Mouse (Mus musculus) spleen, adult 2 months (tissue): ENCODE data around the gene Bcas2. TPM values are rescaled to one million over a fixed set of nuclear protein-coding genes. Genes with fewer than 3 reads are reported as not detected.
"Not testable (repeated sequence)": the region's sequence is repeated elsewhere in the genome, so short reads cannot be mapped to it uniquely, and the experiment has no call there.

Source experiments
- DNase-seq, 2 experiments: peaks; one replicate each; pipeline versions ENCODE4 v3.0.0 to v3.0.0-alpha.2; 2012 to 2021; ENCODE audit warnings: low spot score in 2 of 2, low read depth in 1 of 2
- H3K27ac ChIP-seq: fragments of 200-500 bp; 2 replicates; pipeline ENCODE4 v1.5.1; 2012; ENCODE audit warnings: low read length, inconsistent platforms; ENCODE audit not compliant: insufficient read depth
- H3K27me3 ChIP-seq: fragments of 200-500 bp; 2 replicates; pipeline ENCODE4 v1.6.1; 2012; ENCODE audit warnings: mild to moderate bottlenecking, moderate library complexity, low read length, inconsistent platforms; ENCODE audit not compliant: control insufficient read depth, insufficient read depth
- H3K36me3 ChIP-seq: fragments of 200-500 bp; 2 replicates; pipeline ENCODE4 v1.6.1; 2012; ENCODE audit warnings: mild to moderate bottlenecking, low read length, inconsistent platforms; ENCODE audit not compliant: control insufficient read depth, insufficient read depth
- H3K4me1 ChIP-seq: fragments of 200-500 bp; 2 replicates; pipeline ENCODE4 v1.6.1; 2011; ENCODE audit warnings: inconsistent platforms; ENCODE audit not compliant: control insufficient read depth, insufficient read depth, insufficient read length
- H3K4me3 ChIP-seq: fragments of 200-500 bp; 2 replicates; pipeline ENCODE4 v1.5.1; 2011; ENCODE audit warnings: mild to moderate bottlenecking, inconsistent platforms; ENCODE audit not compliant: insufficient read depth, insufficient read length; ENCODE audit errors: extremely low read depth
- CTCF ChIP-seq: fragments of 200-500 bp; IDR thresholded peaks from 2 replicates; pipeline ENCODE4 v1.5.1; 2011; ENCODE audit warnings: mild to moderate bottlenecking, inconsistent platforms; ENCODE audit not compliant: insufficient read depth, insufficient read length, insufficient replicate concordance; ENCODE audit errors: extremely low read depth
- POLR2A ChIP-seq: fragments of 200-500 bp; IDR thresholded peaks from 2 replicates; pipeline ENCODE4 v1.6.1; 2011; ENCODE audit warnings: low read depth, low read length, inconsistent platforms
- WGBS: fragments of 180-500 bp; shearing (Covaris S2); methylation state at CpG from one replicate; pipeline ENCODE4 v1.1.7; 2018; 5-methylcytosine and 5-hydroxymethylcytosine counted together
- polyA plus RNA-seq: library from polyadenylated mRNA; depleted of rRNA; stranded (reverse); fragments of >200 nt; gene quantifications from 2 replicates; pipeline ENCODE4 v1.2.3, GENCODE M21; 2012

The Bcas2 gene
- polyA plus RNA-seq, 1 experiment = 15.3 TPM

GRCm38 (mm10) chr3:103188451-103188850, 17.0 kb downstream of the Bcas2 start:
- no peak for DNase-seq
- 88% methylated on average over 5 of the region's 5 CpGs for WGBS
- H3K4me3 ChIP-seq = no peak overlapping the region
- TF ChIP-seq POLR2A (no peak), CTCF (no peak)
- H3K36me3 ChIP-seq = no peaks in the 10 kb centered on the region
- H3K4me1 ChIP-seq = no peaks in the 10 kb centered on the region
- H3K27ac ChIP-seq = no peak overlapping the region
- no peaks in the 10 kb centered on the region for H3K27me3 ChIP-seq

DNA sequence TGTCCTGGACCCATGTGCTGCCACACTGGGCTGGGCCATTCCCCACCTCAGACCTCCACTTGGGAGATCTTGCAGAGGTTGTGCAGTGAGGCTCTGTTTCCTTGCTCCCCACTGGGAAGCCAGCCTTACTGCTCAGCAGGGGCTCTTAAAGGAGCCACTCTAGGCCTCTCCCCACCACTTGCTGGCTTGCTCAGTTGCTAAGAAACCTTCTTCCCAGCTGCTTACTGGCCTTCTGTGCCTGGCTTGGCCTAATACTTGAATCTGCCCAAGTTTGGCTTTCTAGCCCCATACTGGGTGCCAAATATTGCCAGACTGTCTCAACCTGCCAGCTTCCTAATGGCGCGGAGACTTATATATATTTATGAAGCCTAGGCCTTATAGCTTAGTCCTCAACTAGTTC, 17.4 kb downstream of the Bcas2 start:
- no peak overlapping the region for H3K4me3 ChIP-seq
- H3K27ac ChIP-seq = no peak overlapping the region
- no peaks in the 10 kb centered on the region for H3K4me1 ChIP-seq
- TF ChIP-seq POLR2A = no peak
- no peak for TF ChIP-seq CTCF
- no peak for DNase-seq
- no peaks in the 10 kb centered on the region for H3K36me3 ChIP-seq
- 90% methylated on average over 2 of the region's 2 CpGs for whole genome bisulfite sequencing
- H3K27me3 ChIP-seq = no peaks in the 10 kb centered on the region

DNA sequence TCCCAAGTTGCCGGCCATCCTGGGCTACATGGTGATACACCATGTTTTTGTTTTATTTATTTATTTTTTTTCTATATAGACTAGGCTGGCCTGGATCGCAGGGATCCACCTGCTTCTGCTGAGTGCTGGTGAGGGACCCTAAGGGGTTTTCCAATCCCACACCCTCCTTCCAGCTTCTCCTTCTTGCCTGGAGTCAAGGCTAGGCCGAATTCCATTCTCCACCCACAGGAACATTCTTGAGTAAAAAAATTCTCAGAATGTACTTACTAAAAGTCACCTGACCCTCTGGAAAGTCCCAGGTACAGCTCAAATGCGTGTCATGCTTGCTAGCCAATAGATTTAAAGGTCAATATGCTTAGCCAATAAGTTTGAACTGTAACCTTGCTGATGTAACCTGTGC, 20.7 kb downstream of the Bcas2 start:
- H3K4me1 ChIP-seq = no peaks in the 10 kb centered on the region
- WGBS = 90% methylated on average over 4 of the region's 4 CpGs
- H3K4me3 ChIP-seq = no peak overlapping the region
- no peak for DNase-seq
- no peaks in the 10 kb centered on the region for H3K27me3 ChIP-seq
- no peak overlapping the region for H3K27ac ChIP-seq
- TF ChIP-seq POLR2A (no peak), CTCF (no peak)
- no peaks in the 10 kb centered on the region for H3K36me3 ChIP-seq

DNA sequence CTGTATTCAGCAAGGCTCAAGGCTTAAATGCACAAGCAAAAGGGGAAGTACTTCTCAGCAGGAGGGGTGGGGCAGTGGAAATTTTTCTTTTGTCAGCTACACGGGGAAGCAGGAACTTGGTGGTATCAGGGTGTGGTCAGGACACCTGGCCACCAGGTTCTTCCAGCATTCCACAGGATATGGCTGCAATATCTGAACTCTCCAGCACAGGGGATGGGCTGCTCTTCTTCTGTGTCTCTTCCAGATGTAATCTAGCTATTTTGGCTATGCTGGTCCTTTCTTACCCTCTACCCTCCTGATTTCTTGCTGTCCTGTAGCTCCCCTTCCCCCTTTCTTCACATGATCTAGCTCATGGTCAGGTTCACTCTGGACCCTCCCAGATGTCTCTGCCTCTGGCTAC, 21.7 kb downstream of the Bcas2 start:
- Histone ChIP-seq H3K27me3 (no peaks in the 10 kb centered on the region), H3K36me3 (no peaks in the 10 kb centered on the region), H3K4me1 (no peaks in the 10 kb centered on the region), H3K27ac (no peak overlapping the region), H3K4me3 (no peak overlapping the region)
- 28% methylated on average over 1 of the region's 1 CpGs for WGBS
- no peak for DNase-seq
- TF ChIP-seq POLR2A (no peak), CTCF (no peak)

- Histone ChIP-seq H3K27ac (no peak overlapping the region), H3K36me3 (no peaks in the 10 kb centered on the region), H3K27me3 (no peaks in the 10 kb centered on the region), H3K4me3 (no peak overlapping the region), H3K4me1 (no peaks in the 10 kb centered on the region)
- no peak for DNase-seq
- TF ChIP-seq POLR2A (no peak), CTCF (no peak)
- WGBS = 74% methylated on average over 7 of the region's 7 CpGs
Observed at GRCm38 (mm10) chr3:103196320-103196823, 24.9 kb downstream of the Bcas2 start.

DNA sequence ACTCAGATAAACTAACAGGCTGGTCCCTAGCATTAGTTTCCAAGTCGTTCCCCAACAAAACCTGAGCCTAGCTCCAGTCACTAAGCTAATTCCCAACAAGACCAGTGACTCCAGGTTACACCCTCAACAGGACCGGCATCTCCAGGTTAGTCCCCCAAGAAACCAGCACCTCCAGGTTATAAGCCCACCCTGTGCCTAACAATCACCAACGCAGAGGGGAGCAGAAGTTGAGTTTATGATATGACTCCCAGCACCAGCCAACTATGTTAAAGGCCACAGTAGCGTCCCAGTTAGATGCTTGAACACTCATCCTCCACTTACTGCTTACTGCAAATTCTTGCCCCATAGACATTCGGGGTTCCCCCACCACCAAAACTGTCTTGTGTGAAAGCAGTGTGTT, 27.9 kb downstream of the Bcas2 start:
- Histone ChIP-seq H3K36me3 (no peaks in the 10 kb centered on the region), H3K4me3 (no peak overlapping the region), H3K27me3 (no peaks in the 10 kb centered on the region), H3K4me1 (no peaks in the 10 kb centered on the region), H3K27ac (no peak overlapping the region)
- no peak for DNase-seq
- TF ChIP-seq POLR2A (no peak), CTCF (no peak)
- 94% methylated on average over 5 of the region's 5 CpGs for WGBS

- 94% methylated on average over 7 of the region's 7 CpGs for WGBS
- not testable (repeated sequence) for H3K4me3 ChIP-seq, H3K36me3 ChIP-seq, H3K27ac ChIP-seq, DNase-seq, H3K27me3 ChIP-seq, H3K4me1 ChIP-seq
Observed at GRCm38 (mm10) chr3:103201105-103201504, 29.6 kb downstream of the Bcas2 start.
